Mouse (Mus musculus): ENCODE measurements around the gene Mpdu1.
A peak's percentile ranks its signal among the peaks of the same experiment; 100 is the strongest.
"Not testable (repeated sequence)": the region's sequence is repeated elsewhere in the genome, so short reads cannot be mapped to it uniquely, and the experiment has no call there.

Mpdu1 gene

DNA sequence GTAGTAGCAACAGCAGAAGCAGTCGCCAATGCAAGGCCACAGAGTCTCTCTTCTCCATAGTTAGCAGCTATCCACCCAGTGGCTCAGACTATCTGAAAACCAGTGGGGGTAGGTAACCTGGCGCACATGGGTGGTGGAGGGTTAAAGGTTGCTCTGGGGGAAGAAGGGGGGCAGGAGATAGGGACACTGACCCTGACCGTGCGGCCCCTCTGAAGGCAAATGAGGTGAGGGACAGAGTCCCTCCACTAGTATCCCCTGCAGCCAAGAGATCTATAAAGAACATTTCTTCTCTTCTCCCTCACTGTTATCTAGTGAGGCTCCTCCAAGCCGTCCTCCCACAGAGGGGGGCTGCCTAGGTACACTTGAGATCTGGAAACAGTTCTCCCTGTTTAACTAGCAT, 44.6 kb downstream of the Mpdu1 start, which contains the start of gene Shbg:
Gene Shbg, minus strand, starts transcription at position 101 of the 400 bp plus-strand sequence.
- DNase-seq: no peak

- no peak for DNase-seq
These were observed 45.7 kb downstream of the Mpdu1 start for GRCm38 (mm10) chr11:69616781-69617180.

- DNase-seq: not testable (repeated sequence)
These were observed 48.2 kb downstream of the Mpdu1 start for GRCm38 (mm10) chr11:69614257-69614588.

DNA sequence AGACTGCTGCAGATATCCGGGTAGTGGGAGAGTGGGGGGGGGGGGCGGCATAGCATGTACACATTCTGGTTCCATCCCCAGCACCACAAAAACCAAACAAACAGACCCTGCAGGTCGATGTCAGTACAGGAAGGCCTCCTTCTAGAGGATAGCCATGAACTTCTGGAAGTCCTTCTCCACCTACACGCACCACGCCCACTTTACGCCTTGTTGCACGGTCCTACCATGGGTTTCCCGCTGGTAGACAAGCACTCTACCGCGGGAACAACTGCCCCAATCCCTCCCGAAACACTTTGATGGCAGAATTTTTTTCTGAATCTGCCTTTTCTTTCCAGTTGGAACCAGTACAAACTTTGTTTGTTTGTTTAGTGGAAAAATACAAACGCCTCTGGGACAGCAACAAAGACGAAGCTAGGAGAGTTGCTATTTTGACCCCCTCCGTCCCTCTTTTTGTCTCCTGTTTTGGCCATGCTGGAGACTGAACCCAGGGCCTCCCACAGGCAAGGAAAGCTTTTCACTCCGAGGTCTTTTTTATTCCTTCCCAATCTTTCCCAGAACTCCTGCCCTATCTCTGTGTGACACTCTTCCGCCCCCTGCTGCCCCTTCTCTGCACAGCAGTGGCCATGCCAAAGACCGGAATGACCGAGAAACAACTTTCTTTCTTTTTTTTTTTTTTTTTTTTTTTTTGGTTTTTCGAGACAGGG, 48.7 kb downstream of the Mpdu1 start:
- DNase-seq: peak; percentile 94

DNA sequence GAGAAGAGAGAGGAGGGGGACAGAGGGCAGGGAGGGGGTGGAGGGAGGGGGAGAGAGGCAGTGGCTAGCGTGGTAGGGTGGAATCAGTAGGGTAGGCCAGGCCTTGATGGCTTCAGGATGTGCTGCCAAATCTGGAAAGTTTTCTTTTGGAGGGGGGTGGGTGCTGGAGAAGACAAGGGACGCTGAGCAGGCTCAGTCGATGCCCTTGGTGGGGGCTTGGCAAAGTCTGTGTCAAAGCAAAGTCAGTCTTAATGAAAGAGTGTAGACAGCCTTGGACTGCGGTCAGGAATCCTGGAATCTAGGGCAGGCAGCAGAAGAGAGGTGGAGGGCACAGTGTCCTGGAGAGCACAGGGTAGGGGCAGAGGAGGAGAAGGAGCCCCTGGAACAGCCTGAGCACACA, 51.5 kb downstream of the Mpdu1 start:
- no peak for DNase-seq

DNA sequence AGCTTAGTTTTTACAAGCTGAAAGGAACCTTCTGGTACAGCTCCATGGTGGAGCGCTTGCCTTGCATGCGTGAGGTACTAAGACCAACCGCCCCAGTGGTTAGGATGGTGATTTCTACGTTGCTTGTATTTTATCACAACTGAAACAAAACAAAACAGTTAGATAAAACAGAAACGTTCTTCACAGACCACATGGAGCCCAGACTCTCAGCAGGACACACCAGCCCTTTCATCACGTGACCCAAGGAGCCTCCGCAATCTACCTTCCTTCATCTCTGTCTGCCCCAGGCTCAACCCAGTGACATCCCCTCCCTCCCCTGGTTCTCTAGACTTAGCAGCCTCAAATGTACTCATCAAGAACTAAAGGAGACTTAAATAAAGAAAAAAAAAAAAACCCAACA, 53.0 kb downstream of the Mpdu1 start:
- no peak for DNase-seq

DNA sequence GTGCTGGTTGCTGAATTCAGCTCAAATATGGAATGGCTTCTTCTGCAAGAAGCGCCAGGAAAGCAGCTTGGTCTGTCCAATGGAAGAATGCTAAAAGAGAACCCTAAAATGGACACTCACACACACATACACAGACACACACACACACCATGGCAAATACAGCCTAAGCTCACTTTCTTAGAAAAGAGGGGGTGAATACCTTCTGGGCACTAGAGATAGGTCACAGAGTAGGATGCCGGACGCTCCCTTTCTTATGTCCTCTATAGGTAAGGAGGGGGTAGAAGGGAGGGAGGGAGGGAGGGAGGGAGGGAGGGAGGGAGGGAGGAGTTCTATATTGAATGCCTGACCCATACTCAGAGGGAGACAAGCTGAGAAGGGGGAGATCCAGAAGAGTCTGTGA, 53.9 kb downstream of the Mpdu1 start:
- DNase-seq: no peak

GRCm38 (mm10) chr11:69606832-69607231, 55.6 kb downstream of the Mpdu1 start:
- no peak for DNase-seq

Measured in kidney, postnatal 10 days (tissue).